Mouse (Mus musculus) liver, embryonic 11.5 days (tissue): ENCODE measurements around the gene Spin2-ps6. TPM values are rescaled to one million over a fixed set of nuclear protein-coding genes. Genes with fewer than 3 reads are reported as not detected.
"Not testable (repeated sequence)": the region's sequence is repeated elsewhere in the genome, so short reads cannot be mapped to it uniquely, and the experiment has no call there.

Source experiments
- ATAC-seq: fragments of 200-750 bp; cut with Nextera tagmentation; replicated peaks from 2 replicates; pipeline ENCODE4 v1.8.0; 2017; ENCODE audit warnings: moderate number of reproducible peaks, mild to moderate bottlenecking, moderate TSS enrichment, moderate library complexity; ENCODE audit not compliant: low FRiP score
- DNase-seq: peaks from one replicate; pipeline ENCODE4 v3.0.0-alpha.2; 2017; ENCODE audit warnings: low spot score
- H3K27ac ChIP-seq: fragments of 300-500 bp; sonication (generic); 2 replicates; pipeline ENCODE4 v1.5.1; 2014; ENCODE audit warnings: mild to moderate bottlenecking, low read depth, low read length, control low read depth
- H3K27me3 ChIP-seq: fragments of 300-500 bp; sonication (generic); replicated peaks from 2 replicates; pipeline ENCODE4 v1.6.1; 2014; ENCODE audit warnings: low read length, mixed read lengths; ENCODE audit not compliant: control insufficient read depth, insufficient read depth
- H3K36me3 ChIP-seq: fragments of 300-500 bp; sonication (generic); 2 replicates; pipeline ENCODE4 v1.6.1; 2014; ENCODE audit warnings: mild to moderate bottlenecking, low read length, moderate library complexity, mixed read lengths; ENCODE audit not compliant: control insufficient read depth, insufficient read depth
- H3K4me1 ChIP-seq: fragments of 300-500 bp; sonication (generic); replicated peaks from 2 replicates; pipeline ENCODE4 v1.6.1; 2014; ENCODE audit warnings: low read length, mixed read lengths; ENCODE audit not compliant: control insufficient read depth, insufficient read depth
- H3K4me2 ChIP-seq: fragments of 300-500 bp; sonication (generic); 2 replicates; pipeline ENCODE4 v1.6.1; 2014; ENCODE audit warnings: mild to moderate bottlenecking, control low read depth, moderate library complexity
- H3K4me3 ChIP-seq: fragments of 300-500 bp; sonication (generic); 2 replicates; pipeline ENCODE4 v1.5.1; 2014; ENCODE audit warnings: low read depth, low read length, control low read depth
- H3K9ac ChIP-seq: fragments of 300-500 bp; sonication (generic); 2 replicates; pipeline ENCODE4 v1.6.1; 2014; ENCODE audit warnings: low read depth, low read length, control low read depth
- H3K9me3 ChIP-seq: fragments of 300-500 bp; sonication (generic); 2 replicates; pipeline ENCODE4 v1.6.1; 2016; ENCODE audit warnings: low read length, inconsistent platforms, mixed read lengths; ENCODE audit not compliant: control insufficient read depth
- WGBS: fragments of 180-500 bp; shearing (Covaris S2); extraction: QIAGEN DNeasy Blood & Tissue Kit; methylation state at CpG from one replicate; pipeline ENCODE4 v1.1.7; 2014; 5-methylcytosine and 5-hydroxymethylcytosine counted together
- polyA plus RNA-seq: library from polyadenylated mRNA; unstranded; fragments of >200 nt; fragmentation: Nextera tagmentation; extraction: Ambion mirVana; gene quantifications from 2 replicates; pipeline ENCODE4 v1.2.1, GENCODE M21; 2014

Spin2-ps6 gene
- polyA plus RNA-seq, result not detected in 2 replicates

GRCm38 (mm10) chrX:33234569-33234968, at the start of gene Spin2-ps6:
Gene Spin2-ps6 (plus strand): TSS chrX:33234869.
- H3K36me3 ChIP-seq, H3K4me1 ChIP-seq, H3K4me2 ChIP-seq, H3K27ac ChIP-seq, DNase-seq, H3K4me3 ChIP-seq, H3K27me3 ChIP-seq, ATAC-seq, H3K9ac ChIP-seq, H3K9me3 ChIP-seq: not testable (repeated sequence)
- 83% methylated on average over 1 of the region's 3 CpGs for WGBS

Other genes starting within 250 kb of the Spin2-ps6 start
- gene Btbd35f12, start 78.5 kb downstream of the Spin2-ps6 start, polyA plus RNA-seq, result not detected in 2 replicates